Comparison of ENCODE assay signal across 23 mouse cellular contexts in the genomic region with DNA sequence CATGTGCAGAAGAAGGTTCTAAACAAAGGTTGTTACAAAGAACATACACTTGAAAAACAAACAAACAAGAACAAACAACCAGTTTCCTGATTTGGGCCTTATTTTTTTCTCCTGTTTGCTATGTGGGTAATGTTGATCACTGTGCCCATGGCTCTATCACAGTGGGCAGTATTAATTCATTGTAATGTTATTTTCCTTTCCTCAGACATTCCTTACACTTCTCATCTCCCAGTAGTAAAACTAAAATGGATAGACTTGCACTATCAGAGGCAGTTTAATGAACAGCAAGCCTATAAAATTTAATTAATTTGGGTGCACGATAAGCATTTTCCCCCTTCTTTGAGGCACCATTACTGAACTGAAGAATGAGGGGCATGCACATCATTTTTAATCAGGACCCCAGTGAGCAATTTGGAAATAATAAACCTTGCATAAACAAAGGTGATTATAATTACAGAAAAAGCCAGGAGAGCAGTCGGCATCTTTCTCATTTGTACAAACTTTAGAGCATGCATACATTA.
"Had no signal": no experiment of that assay in that cellular context is flagged by ENCODE, and none has a peak within 500 bp of the region (broad histone marks: within the 10 kb centered on the region; RNA-seq: fewer than 3 reads in every experiment).

No protein-coding gene starts in this region.

- H3K27ac ChIP-seq: heart, embryonic 10.5 days; hindbrain, embryonic 10.5 days; hindbrain, embryonic 14.5 days; intestine, embryonic 15.5 days; layer of hippocampus, adult 2 months; left cerebral cortex, adult 2 months; limb, embryonic 10.5 days; limb, embryonic 12.5 days had no signal

- H3K27me3 ChIP-seq: heart, embryonic 12.5 days; intestine, embryonic 15.5 days; limb, embryonic 12.5 days had no signal

- H3K4me1 ChIP-seq: heart, embryonic 10.5 days; heart, embryonic 12.5 days; hindbrain, embryonic 10.5 days; intestine, embryonic 15.5 days; limb, embryonic 10.5 days; limb, embryonic 12.5 days had no signal

- H3K9ac ChIP-seq: forebrain, postnatal 0 days; heart, embryonic 12.5 days; hindbrain, embryonic 14.5 days; intestine, embryonic 15.5 days; limb, embryonic 12.5 days had no signal

- ATAC-seq: forebrain, postnatal 0 days; inflammation-experienced regulatory T-cells, adult 6 months; intestine, embryonic 15.5 days; intestine, postnatal 0 days had no signal

- H3K9me3 ChIP-seq: heart, embryonic 10.5 days; heart, embryonic 12.5 days; hindbrain, embryonic 10.5 days; intestine, embryonic 15.5 days; limb, embryonic 10.5 days; limb, embryonic 12.5 days had no signal

- H3K36me3 ChIP-seq: heart, embryonic 10.5 days; heart, embryonic 12.5 days; hindbrain, embryonic 10.5 days; intestine, embryonic 15.5 days; limb, embryonic 10.5 days; limb, embryonic 12.5 days had no signal

- H3K4me3 ChIP-seq: heart, embryonic 10.5 days; heart, embryonic 12.5 days; hindbrain, embryonic 10.5 days; intestine, embryonic 15.5 days; layer of hippocampus, adult 2 months; left cerebral cortex, adult 2 months; limb, embryonic 10.5 days; limb, embryonic 12.5 days had no signal

- H3K4me2 ChIP-seq: heart, embryonic 12.5 days; hindbrain, embryonic 14.5 days; intestine, embryonic 15.5 days; limb, embryonic 12.5 days had no signal

- DNase-seq: forebrain, postnatal 0 days; gastrocnemius, postnatal 14 days; gastrocnemius, postnatal 36 days; heart, adult 11 months; heart, postnatal 10 days; heart, postnatal 4 days; kidney, adult 18-20 months; kidney, adult 8-10 months; kidney, postnatal 10 days; kidney, postnatal 25 days; kidney, postnatal 4 days; liver had no signal
